Mouse (Mus musculus) lung, adult 2 months (tissue): ENCODE measurements around the gene Parg.

Experiments
- CTCF ChIP-seq: fragments of 200-500 bp; IDR thresholded peaks from 2 replicates; pipeline ENCODE4 v1.5.1; 2011; ENCODE audit warnings: mild to moderate bottlenecking, low read length, control low read depth; ENCODE audit not compliant: insufficient read depth
- POLR2A ChIP-seq: fragments of 200-500 bp; IDR thresholded peaks from 2 replicates; pipeline ENCODE4 v1.6.1; 2011; ENCODE audit warnings: low read depth, mild to moderate bottlenecking, control low read depth, low read length, borderline replicate concordance; ENCODE audit errors: extremely low read depth

GRCm38 (mm10) chr14:32192437-32192836 is 9.3 kb upstream of the Parg start:
- TF ChIP-seq POLR2A (no peak), CTCF (peak; percentile 86)
